Mouse (Mus musculus) B cell, adult 67 days (primary cell): ENCODE results near the gene Cops2. TPM values are rescaled to one million over a fixed set of nuclear protein-coding genes. Genes with fewer than 3 reads are reported as not detected.

Experiments used
- total RNA-seq, 2 experiments: library from RNA; stranded (reverse); gene quantifications; 4 replicates each; pipeline ENCODE4 v1.2.4; 2023

Gene Cops2
- total RNA-seq: 10 to 100 TPM; 58.9 to 70.3 TPM

DNA sequence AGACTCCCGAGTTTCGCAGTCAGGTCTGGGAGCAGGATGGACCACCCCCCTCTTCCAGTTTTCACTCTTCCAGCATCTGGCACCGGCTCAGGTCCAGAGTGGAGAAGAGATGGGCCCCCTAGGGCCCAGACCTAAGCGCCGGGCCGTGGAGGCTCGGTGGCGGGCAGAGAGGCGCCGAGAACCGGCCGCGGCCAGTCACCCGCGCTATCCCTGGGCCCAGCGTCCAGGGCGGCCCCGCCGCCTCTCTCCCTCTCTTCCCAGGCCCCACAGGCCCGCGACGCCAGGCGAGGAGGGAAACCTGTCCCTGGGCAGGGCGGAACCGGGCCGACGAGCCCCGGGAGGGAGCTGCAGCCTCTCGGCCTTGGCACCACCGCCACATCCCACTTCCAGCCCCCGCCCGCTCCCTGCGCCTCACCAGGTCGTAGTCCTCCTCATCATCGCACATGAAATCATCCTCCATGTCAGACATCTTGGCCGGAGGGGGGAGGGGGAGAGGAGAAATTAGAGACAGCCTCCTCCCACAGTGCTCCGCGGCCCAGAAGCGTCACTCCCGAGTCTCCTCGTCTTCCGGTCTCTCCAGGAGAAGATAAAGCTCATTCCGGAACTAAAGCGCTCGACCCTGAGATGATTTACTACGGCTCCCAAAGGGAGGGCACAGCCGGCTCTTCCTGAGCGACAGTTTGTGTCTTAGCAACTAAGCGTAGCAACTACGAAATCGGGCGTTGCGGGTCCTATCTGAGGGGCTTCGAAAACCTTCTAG, at the start of gene Cops2, which contains the start of gene Galk2:
Cops2 (minus strand) TSS at position 619 of the 760 bp plus-strand sequence.
Galk2 (plus strand) TSS at position 589 of the 760 bp plus-strand sequence.

GRCm38 (mm10) chr2:125782719-125783109, 76.2 kb downstream of the Cops2 start, which contains the start of gene Secisbp2l:
Gene Secisbp2l, minus strand, starts transcription at chr2:125782870.

Other genes starting within 250 kb of the Cops2 start
- gene Cep152, start 234.0 kb downstream of the Cops2 start, total RNA-seq: 10 to 100 TPM; 19.7 to 20.7 TPM
- gene Eid1, start 186.0 kb downstream of the Cops2 start, total RNA-seq: 10 to 100 TPM; 36.6 to 37.1 TPM
- gene Shc4, start 135.0 kb downstream of the Cops2 start, total RNA-seq: under 1 TPM; 0.21 to 0.35 TPM
- 10 to 100 TPM; 54.9 to 58.5 TPM for gene Secisbp2l, start 76.3 kb downstream of the Cops2 start, total RNA-seq
- 10 to 100 TPM; 23.1 to 24.7 TPM for gene Galk2, start within 50 bp of the Cops2 start, total RNA-seq
- gene Fgf7, start 175.5 kb upstream of the Cops2 start, total RNA-seq: not detected